Mouse (Mus musculus): ENCODE results near the gene Trim15. TPM values are rescaled to one million over a fixed set of nuclear protein-coding genes. Genes with fewer than 3 reads are reported as not detected.

Trim15 gene
- not detected for polyA plus RNA-seq (2014; fragmentation: Illumina TruSeq; extraction: RNeasy Lipid Tissue Mini Kit (QIAGEN cat#74804); ENCODE audit: low read depth, low replicate concordance)

DNA sequence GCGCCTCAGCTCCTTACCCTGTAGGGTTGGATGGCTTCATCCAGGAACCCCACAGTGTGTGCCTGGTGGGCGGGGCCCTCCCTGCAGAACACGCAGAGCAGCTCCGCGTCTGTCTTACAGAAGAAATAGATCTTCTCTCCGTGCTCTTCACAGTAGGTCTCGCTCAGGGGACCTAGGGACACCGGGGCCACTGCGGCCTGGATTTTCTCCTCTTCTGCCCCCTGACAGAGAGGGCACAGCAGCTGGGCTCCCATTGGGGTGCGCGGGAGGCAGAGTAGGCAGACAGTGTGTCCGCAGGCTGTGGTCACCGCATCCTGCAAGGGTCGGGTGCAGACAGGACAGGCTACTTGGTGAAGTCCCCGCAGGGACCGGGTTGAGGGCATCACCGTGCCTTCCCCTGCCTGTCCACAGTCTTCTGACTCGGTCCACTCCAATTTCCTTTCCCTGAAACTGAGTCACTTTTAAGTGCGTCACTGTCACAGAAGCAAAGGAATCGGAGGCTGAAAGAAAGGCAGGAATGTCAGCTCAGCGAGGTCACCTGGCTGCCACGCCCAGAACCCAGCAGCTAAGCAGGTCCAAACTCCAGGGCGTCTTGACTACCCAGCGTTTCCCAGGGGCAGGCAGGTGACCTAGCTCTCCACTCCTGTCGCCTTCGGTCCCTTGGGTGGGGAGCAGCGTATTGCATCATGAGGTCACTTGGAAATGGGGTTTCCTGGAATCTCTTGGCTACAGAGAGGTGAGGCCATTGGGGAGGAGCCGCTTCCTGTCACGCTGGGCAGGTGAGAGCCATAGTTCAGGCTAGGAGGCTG, at the start of gene Trim15:
TSS of gene Trim15 (minus strand) at position 492 of the 809 bp plus-strand sequence.

DNA sequence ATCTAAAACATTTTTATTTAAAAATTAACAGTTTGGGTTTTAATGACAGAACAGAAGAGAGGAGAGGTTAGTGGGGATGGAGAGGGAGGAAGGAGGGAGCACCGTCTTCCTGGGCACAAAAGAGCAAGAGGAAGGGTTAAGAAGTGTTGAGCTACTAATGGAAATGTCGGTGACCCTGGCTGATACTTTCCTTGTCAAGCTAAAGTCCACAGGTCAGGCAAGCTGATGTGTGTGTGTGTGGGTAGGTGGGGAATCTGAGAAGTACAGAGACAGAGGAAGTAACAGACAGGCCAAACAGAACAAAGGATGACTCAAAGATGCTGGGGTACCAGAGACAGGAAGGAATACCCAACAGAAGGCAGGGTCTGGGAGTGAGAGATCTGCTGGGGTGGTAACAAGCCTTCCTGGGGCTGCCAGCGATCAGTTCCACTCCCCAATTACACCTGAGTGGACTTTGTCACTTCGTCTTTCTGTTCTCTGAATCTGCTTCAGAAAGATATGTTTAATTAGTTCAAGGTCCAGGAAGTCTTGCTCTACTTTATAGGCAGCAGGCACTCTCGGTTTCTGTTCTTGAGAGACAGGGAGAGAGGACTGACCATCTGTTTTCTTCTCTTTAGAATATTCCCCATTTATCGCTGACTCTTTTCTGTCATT, 30.7 kb upstream of the Trim15 start, which contains the start of gene Trim31:
TSS of gene Trim31 (plus strand) at position 567 of the 654 bp plus-strand sequence.

DNA sequence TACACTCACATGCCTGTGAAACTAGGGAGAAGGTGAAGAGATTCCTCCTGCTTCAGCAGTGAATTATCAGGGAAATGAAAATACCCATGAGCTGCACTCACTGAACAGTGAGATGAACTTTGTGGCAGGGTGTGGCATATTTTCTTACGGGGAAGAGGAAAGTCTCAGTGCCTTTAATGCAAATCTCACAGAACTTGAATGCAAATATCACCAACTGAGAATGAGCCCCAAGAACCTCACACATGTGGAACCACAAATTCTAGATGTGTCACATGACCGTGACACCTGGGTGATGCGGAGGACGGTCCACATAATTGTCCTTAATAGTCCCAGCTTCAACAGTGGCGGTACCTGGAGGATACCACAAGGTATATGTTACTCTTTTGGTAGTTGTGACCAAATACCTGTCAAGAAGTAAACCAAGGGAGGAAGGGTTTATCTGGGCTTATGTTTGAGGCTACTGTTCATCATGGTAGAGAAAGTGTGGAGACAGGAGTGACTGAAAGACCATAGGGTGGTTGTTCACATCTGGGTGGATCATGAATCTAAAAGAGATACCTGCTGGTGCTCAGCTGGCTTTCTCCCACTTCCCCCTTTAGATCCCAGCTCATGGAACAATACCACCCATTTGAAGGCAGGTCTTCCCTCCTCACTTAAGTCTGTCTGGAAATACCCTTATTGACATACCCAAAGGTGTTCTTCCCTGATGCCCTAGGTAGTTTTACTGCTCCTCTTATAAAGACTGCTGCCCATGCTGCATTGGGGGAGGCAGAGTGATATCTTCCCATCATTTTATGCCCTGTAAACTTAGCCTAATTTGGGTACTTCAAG, 23.3 kb upstream of the Trim15 start, which contains the start of gene Trim40:
TSS of gene Trim40 (minus strand) at position 51 of the 831 bp plus-strand sequence.

DNA sequence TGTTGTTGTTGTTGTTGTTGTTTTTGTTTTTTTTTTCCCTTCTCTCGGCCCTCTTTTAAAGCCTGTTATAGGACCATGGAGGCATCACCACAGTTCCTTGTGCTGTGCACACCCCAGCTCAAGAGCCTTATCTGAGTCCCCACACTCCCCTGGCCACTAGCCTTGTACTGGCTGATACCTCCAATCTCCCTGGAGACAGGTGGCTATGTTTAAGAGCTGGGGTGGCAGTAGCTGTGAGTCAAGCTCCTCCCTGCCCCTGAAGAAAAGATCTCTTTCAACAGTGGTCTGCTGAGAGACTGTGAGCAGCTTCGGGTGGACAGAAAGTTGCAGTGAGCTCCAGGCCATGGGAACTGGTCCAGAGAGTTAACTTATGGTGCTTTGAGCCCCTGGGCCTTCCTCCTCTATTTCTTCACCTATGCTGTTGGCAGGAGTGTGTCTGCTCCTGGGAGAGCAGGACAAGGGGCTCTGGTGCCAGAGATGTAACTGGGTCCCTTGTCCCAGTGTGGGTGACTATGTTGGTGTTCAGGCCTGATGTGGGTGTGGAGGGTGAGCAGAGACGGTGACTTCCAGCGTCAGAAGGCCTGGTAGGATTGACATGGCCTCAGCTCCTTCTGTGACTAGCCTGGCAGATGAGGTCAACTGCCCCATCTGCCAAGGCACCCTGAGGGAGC, 2.4 kb upstream of the Trim15 start, which contains the start of gene Trim10:
TSS of gene Trim10 (plus strand) at position 291 of the 671 bp plus-strand sequence.

DNA sequence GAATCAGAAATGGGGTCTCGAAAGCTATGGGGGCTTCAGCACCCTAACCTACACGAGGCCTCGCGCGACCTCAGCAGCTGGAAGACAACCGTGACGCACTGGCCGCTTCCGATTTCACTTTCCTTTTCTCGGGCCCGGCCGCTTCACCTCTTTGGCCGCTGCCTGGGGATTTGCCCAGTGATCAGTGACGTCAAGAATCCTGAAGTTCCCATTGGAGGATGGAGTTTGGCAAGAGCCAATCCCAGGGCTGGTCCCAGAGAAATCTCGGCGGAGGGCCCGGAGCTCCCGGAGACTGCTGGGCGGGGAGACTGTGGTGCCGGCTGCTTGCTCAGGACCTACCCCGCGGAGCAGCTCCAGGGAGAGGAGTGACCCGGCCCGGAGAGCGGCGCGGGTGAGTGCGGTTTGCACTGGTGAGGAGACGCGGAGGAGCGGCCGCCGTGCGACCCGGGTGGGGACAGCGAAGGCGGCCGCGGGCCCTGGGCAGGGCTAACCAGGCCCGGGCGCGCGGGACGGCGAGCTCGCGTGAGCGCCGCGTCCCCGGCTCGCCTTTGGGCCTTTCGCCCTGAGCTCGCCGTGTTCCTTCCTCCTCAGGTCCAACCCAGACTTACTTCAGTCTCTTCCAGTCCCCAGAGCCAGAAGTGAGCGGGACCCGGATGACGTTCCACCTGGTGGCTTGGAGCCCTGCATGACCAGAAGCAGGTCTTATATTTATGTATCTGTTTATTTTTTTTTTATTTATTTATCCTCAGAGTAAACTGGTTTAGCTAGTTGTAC, 29.9 kb downstream of the Trim15 start, which contains the start of gene Trim26:
TSS of gene Trim26 (plus strand) at position 261 of the 774 bp plus-strand sequence.

DNA sequence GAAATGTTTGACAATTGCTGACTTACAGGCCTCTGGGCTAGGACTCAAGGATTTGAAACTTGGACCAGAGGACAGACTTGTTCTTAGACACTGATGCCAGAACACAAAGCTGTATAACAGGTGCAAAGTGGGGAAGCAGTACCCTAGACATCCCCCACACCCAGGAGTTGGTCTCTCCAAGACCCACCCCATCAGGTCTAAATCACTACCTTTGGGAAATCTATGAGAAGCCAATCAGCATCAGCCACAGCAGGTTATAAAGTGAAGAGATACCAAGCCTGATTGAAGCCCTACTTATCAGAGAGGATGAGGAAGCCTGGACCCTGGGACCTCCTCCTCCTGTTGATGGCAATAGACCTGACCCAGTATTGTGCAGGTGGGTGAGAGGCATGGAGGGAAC, 55.1 kb downstream of the Trim15 start, which contains the start of gene H2-M10.6:
TSS of gene H2-M10.6 (plus strand) at position 301 of the 400 bp plus-strand sequence.

Other genes starting within 250 kb of the Trim15 start
- 1.1 TPM for gene H2-M9, start 224.5 kb downstream of the Trim15 start, polyA plus RNA-seq (2014; fragmentation: Illumina TruSeq; extraction: RNeasy Lipid Tissue Mini Kit (QIAGEN cat#74804); ENCODE audit: low read depth, low replicate concordance)
- gene H2-M1, start 195.0 kb downstream of the Trim15 start, polyA plus RNA-seq (2014; fragmentation: Illumina TruSeq; extraction: RNeasy Lipid Tissue Mini Kit (QIAGEN cat#74804); ENCODE audit: low read depth, low replicate concordance): not detected
- gene H2-M10.5, start 94.3 kb downstream of the Trim15 start, polyA plus RNA-seq (2014; fragmentation: Illumina TruSeq; extraction: RNeasy Lipid Tissue Mini Kit (QIAGEN cat#74804); ENCODE audit: low read depth, low replicate concordance): not detected
- not detected for gene H2-M10.6, start 55.0 kb downstream of the Trim15 start, polyA plus RNA-seq (2014; fragmentation: Illumina TruSeq; extraction: RNeasy Lipid Tissue Mini Kit (QIAGEN cat#74804); ENCODE audit: low read depth, low replicate concordance)
- 30.4 TPM for gene Trim26, start 30.1 kb downstream of the Trim15 start, polyA plus RNA-seq (2014; fragmentation: Illumina TruSeq; extraction: RNeasy Lipid Tissue Mini Kit (QIAGEN cat#74804); ENCODE audit: low read depth, low replicate concordance)
- not detected for gene Trim10, start 2.4 kb upstream of the Trim15 start, polyA plus RNA-seq (2014; fragmentation: Illumina TruSeq; extraction: RNeasy Lipid Tissue Mini Kit (QIAGEN cat#74804); ENCODE audit: low read depth, low replicate concordance)
- 0.41 TPM for gene Trim40, start 22.9 kb upstream of the Trim15 start, polyA plus RNA-seq (2014; fragmentation: Illumina TruSeq; extraction: RNeasy Lipid Tissue Mini Kit (QIAGEN cat#74804); ENCODE audit: low read depth, low replicate concordance)
- not detected for gene Trim31, start 30.9 kb upstream of the Trim15 start, polyA plus RNA-seq (2014; fragmentation: Illumina TruSeq; extraction: RNeasy Lipid Tissue Mini Kit (QIAGEN cat#74804); ENCODE audit: low read depth, low replicate concordance)
- not detected for gene Rnf39, start 75.7 kb upstream of the Trim15 start, polyA plus RNA-seq (2014; fragmentation: Illumina TruSeq; extraction: RNeasy Lipid Tissue Mini Kit (QIAGEN cat#74804); ENCODE audit: low read depth, low replicate concordance)
- 9.0 TPM for gene Ppp1r11, start 84.5 kb upstream of the Trim15 start, polyA plus RNA-seq (2014; fragmentation: Illumina TruSeq; extraction: RNeasy Lipid Tissue Mini Kit (QIAGEN cat#74804); ENCODE audit: low read depth, low replicate concordance)
- gene Znrd1, start 91.3 kb upstream of the Trim15 start, polyA plus RNA-seq (2014; fragmentation: Illumina TruSeq; extraction: RNeasy Lipid Tissue Mini Kit (QIAGEN cat#74804); ENCODE audit: low read depth, low replicate concordance): 18.0 TPM
- gene Znrd1as, start 91.4 kb upstream of the Trim15 start, polyA plus RNA-seq (2014; fragmentation: Illumina TruSeq; extraction: RNeasy Lipid Tissue Mini Kit (QIAGEN cat#74804); ENCODE audit: low read depth, low replicate concordance): 26.9 TPM
- gene 2410137M14Rik, start 114.0 kb upstream of the Trim15 start, polyA plus RNA-seq (2014; fragmentation: Illumina TruSeq; extraction: RNeasy Lipid Tissue Mini Kit (QIAGEN cat#74804); ENCODE audit: low read depth, low replicate concordance): not detected
- not detected for gene H2-M5, start 122.3 kb upstream of the Trim15 start, polyA plus RNA-seq (2014; fragmentation: Illumina TruSeq; extraction: RNeasy Lipid Tissue Mini Kit (QIAGEN cat#74804); ENCODE audit: low read depth, low replicate concordance)
- gene Zfp57, start 134.0 kb upstream of the Trim15 start, polyA plus RNA-seq (2014; fragmentation: Illumina TruSeq; extraction: RNeasy Lipid Tissue Mini Kit (QIAGEN cat#74804); ENCODE audit: low read depth, low replicate concordance): 4.4 TPM
- gene Mog, start 156.2 kb upstream of the Trim15 start, polyA plus RNA-seq (2014; fragmentation: Illumina TruSeq; extraction: RNeasy Lipid Tissue Mini Kit (QIAGEN cat#74804); ENCODE audit: low read depth, low replicate concordance): not detected
- 34.8 TPM for gene Gabbr1, start 178.8 kb upstream of the Trim15 start, polyA plus RNA-seq (2014; fragmentation: Illumina TruSeq; extraction: RNeasy Lipid Tissue Mini Kit (QIAGEN cat#74804); ENCODE audit: low read depth, low replicate concordance)
- not detected for gene Olfr90, start 221.3 kb upstream of the Trim15 start, polyA plus RNA-seq (2014; fragmentation: Illumina TruSeq; extraction: RNeasy Lipid Tissue Mini Kit (QIAGEN cat#74804); ENCODE audit: low read depth, low replicate concordance)
- not detected for gene Olfr91, start 231.1 kb upstream of the Trim15 start, polyA plus RNA-seq (2014; fragmentation: Illumina TruSeq; extraction: RNeasy Lipid Tissue Mini Kit (QIAGEN cat#74804); ENCODE audit: low read depth, low replicate concordance)